Mouse (Mus musculus): ENCODE results near the gene Afg3l1. TPM values are rescaled to one million over a fixed set of nuclear protein-coding genes. Genes with fewer than 3 reads are reported as not detected.
"Not testable (repeated sequence)": the region's sequence is repeated elsewhere in the genome, so short reads cannot be mapped to it uniquely, and the experiment has no call there.

Afg3l1 gene
- polyA plus RNA-seq, 1 experiment from 2014 or later: 63.4 TPM

DNA sequence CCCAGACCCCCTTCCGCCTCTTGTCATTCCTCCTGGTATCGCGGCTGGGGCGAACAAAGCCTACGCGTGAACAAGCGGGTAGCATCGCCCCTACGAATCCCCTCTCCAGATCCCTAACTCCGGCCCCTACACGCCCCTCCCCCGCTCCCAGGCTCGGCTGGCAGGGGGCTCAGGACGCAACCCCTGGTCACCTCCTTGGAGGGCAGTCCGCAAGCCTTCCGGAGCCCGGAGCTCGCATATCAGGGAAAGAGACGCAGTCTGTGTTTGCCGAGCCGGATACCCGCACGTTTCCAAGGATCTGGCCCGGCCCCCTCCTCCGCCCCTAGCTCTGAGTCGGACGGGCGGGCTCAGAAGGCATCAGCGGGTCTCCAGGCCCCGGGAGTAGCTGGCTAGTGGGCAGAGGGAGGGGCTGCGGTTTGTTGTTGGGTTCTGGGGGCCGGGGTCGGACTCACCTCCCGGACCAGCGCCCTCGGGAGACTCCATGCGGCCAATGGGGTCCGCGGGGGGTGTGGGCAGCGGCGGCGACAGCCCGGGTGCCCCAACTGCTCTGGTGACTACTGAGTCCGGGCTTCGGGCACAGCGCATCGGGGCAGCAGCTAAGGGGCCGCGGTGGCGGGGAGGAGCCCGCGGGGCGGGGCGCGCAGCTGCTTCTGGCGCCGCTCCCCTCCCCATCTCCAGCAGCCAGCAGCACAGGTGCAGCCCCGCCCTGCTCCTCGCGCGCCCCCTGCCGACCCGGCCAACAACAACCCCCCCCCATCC, 37.3 kb downstream of the Afg3l1 start, which contains the start of gene Dbndd1:
TSS of gene Dbndd1 (minus strand) at position 683 of the 759 bp plus-strand sequence.
- ATAC-seq (peak; percentile 23), DNase-seq (ENCODE audit: low read depth, low spot score) (no peak)
- ChIA-PET CTCF (interaction anchor here (0.7 to 1.9 kb wide), 3 partner anchors 9 to 72 kb away, joined by 3 to 7 read pairs (median 3); no protein-coding TSS in a partner anchor), POLR2A (interaction anchor here (0.7 to 2.2 kb wide), 3 partner anchors 16 to 36 kb away, joined by 3 to 9 read pairs (median 3); partner anchors contain the start of gene Afg3l1)
- no peak for TF ChIP-seq CTCF (IDR thresholded peaks at IDR 0.05)
- in situ Hi-C loops (cut with MboI; ENCODE audit: low pct_unique_long_range_greater_than_20kb): no loop called here
- H3K27me3 ChIP-seq: no peaks in the 10 kb centered on the region

DNA sequence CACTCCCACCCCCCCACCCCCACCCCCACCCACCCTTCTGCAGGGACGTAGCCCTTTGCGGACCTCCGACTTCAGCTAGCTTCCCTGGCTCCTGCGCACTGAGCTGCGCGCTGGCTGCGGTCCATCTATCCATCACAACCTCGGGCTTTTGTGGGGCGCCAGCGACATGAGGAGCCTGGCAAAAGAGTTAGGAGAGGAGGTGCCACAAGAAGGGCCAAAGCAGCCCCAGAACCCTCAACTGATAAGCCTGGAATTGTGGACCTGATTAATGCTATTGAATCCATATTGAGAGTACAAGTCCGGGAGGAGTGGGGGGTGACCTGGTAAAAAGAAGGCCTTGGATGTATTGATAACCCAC, 37.8 kb downstream of the Afg3l1 start:
- no peak for DNase-seq (ENCODE audit: low read depth, low spot score)
- in situ Hi-C loops (cut with MboI; ENCODE audit: low pct_unique_long_range_greater_than_20kb): no loop called here

DNA sequence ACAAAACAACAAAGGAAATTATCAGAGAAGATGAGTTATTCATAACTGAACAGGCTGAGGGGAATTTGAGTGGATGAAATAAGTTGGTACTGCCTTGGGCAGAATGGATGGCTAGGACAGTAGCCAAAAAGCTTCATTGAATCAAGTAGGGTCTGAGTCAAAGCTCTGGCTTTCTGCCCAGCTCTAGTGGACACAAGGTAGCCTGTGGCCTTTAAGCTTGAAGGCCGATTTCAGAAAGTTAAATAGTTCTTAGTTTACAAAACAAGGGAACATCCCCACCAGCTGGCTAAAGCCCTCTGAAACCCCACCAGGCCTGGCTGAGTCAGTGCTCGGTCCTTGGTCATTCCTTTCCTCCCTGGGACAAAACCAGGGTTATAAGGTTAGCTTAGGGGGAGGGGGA, 38.9 kb downstream of the Afg3l1 start:
- DNase-seq (ENCODE audit: low read depth, low spot score) (peak; percentile 99), ATAC-seq (peak; percentile 24)
- no peaks in the 10 kb centered on the region for H3K27me3 ChIP-seq
- no peak for TF ChIP-seq CTCF (IDR thresholded peaks at IDR 0.05)
- in situ Hi-C loops (cut with MboI; ENCODE audit: low pct_unique_long_range_greater_than_20kb): no loop called here
- POLR2A ChIA-PET: interaction anchor here (0.9 to 2.2 kb wide), 2 partner anchors 12 to 38 kb away, joined by 3 to 9 read pairs; partner anchors contain the start of gene Afg3l1
- CTCF ChIA-PET: interaction anchor here (0.8 to 1.9 kb wide), 3 partner anchors 16 to 34 kb away, joined by 4 to 7 read pairs (median 4); no protein-coding TSS in a partner anchor

More for the DNA sequence above, 37.8 kb downstream of the Afg3l1 start:
- no peak for TF ChIP-seq CTCF (IDR thresholded peaks at IDR 0.05)
- POLR2A ChIA-PET: interaction anchor here (0.7 to 2.2 kb wide), 4 partner anchors 11 to 37 kb away, joined by 3 to 9 read pairs (median 3); partner anchors contain the start of gene Afg3l1
- ATAC-seq: no peak
- no peaks in the 10 kb centered on the region for H3K27me3 ChIP-seq
- CTCF ChIA-PET: interaction anchor here (1.2 to 1.9 kb wide), 3 partner anchors 10 to 33 kb away, joined by 3 to 7 read pairs (median 4); no protein-coding TSS in a partner anchor

DNA sequence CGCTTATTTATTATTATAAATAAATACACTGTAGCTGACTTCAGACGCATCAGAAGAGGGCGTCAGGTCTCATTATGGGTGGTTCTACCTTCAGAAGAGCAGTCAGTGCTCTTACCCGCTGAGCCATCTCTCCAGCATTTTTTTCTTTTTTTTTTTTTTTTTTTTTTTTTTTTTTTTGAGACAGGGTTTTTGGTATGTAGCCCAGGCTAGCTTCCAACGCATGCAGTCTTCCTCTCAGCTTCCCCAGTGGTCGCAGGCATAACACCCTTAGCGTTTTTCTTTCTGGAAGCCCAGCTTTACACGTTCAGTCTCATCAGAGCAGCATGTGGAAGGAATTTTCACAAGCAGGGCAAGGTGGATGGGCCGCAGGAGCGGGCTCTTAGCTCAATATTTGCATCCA, 40.5 kb downstream of the Afg3l1 start:
- TF ChIP-seq CTCF (IDR thresholded peaks at IDR 0.05): no peak
- H3K27me3 ChIP-seq: no peaks in the 10 kb centered on the region
- ATAC-seq (no peak), DNase-seq (ENCODE audit: low read depth, low spot score) (no peak)
- in situ Hi-C loops (cut with MboI; ENCODE audit: low pct_unique_long_range_greater_than_20kb): no loop called here
- ChIA-PET POLR2A (no interaction called here), CTCF (interaction anchor here (0.8 to 1.1 kb wide), 2 partner anchors 17 to 110 kb away, joined by 3 read pairs; no protein-coding TSS in a partner anchor)

DNA sequence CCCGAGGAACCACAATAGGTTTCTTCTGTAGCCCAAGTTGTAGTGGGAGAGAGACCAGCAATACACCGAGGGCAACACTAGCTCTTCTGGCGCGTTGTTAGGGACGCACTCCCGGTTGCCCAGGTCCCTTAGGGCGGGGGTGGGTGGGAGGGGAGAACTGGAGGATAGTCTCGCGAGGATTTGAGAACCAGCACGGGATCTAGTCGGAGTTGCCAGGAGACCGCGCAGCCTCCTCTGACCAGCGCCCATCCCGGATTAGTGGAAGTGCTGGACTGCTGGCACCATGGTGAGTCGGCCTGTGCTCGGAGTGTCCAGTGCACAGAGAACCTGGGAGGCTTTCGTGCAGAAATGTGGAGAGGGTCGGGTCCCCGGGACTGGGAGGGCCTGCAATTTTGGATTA, 41.0 kb downstream of the Afg3l1 start, which contains the start of gene Gas8:
TSS of gene Gas8 (plus strand) at position 168 of the 400 bp plus-strand sequence.
- ChIA-PET POLR2A (no interaction called here), CTCF (interaction anchor here (0.8 to 1.1 kb wide), 2 partner anchors 17 to 110 kb away, joined by 3 read pairs; no protein-coding TSS in a partner anchor)
- no peak for TF ChIP-seq CTCF (IDR thresholded peaks at IDR 0.05)
- peak; percentile 68 for DNase-seq (ENCODE audit: low read depth, low spot score)
- no peaks in the 10 kb centered on the region for H3K27me3 ChIP-seq
- in situ Hi-C loops (cut with MboI; ENCODE audit: low pct_unique_long_range_greater_than_20kb): no loop called here
- peak; percentile 49 for ATAC-seq

DNA sequence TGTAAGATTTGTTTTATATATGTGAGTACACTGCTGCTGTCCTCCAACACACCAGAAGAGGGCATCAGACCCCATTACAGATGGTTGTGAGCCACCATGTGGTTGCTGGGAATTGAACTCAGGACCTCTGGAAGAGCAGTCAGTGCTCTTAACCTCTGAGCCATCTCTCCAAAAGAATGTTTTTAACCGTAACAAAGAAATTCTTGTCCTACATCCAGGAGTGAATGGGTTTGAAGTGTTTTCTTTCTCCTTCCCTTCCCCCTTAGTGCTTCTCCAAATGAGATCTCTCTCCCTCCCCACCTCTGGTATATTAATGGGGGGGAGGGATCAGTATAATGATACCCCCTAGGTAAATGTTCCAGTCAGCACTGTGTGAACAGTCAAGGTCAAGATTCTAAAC, 42.3 kb downstream of the Afg3l1 start:
- ATAC-seq; DNase-seq (ENCODE audit: low read depth, low spot score); CTCF ChIA-PET; H3K27me3 ChIP-seq; POLR2A ChIA-PET; in situ Hi-C loops (cut with MboI; ENCODE audit: low pct_unique_long_range_greater_than_20kb): not testable (repeated sequence)

DNA sequence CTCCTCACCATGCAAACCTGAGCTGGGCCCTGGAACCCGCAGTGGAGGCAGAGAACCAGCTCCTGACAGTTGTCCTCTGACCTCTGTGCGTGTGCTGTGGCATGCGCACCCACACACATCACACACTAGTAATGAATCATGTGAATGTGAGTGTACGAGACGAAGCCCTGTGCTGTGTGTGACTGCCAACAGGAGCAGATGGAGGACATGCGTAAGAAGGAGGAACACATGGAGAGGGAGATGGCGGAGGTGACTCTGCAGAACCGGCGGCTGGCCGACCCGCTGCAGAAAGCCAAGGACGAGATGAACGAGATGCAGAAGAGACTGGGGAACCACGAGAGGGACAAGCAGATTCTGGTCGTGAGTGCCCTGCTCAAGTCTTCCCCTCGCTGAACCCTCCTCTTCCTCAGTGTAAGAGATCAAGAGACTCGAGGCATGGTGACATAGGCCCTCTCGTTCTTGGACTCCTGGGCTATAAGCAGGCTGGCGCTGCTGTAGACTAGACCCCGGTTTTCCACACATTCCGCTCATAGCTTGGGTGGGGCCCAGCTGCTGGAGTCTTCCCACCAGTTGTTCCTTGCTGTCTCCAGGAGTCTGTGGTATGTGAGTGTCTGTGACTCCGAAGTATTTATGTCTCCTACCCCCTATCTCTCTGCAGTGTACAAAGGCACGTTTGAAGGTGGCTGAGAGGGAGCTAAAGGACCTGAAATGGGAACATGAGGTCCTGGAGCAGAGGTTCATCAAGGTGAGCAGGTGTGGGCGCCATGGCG, 50.2 kb downstream of the Afg3l1 start:
- ChIA-PET POLR2A (no interaction called here), CTCF (no interaction called here)
- no peaks in the 10 kb centered on the region for H3K27me3 ChIP-seq
- ATAC-seq (no peak), DNase-seq (ENCODE audit: low read depth, low spot score) (no peak)
- TF ChIP-seq CTCF (IDR thresholded peaks at IDR 0.05): no peak
- in situ Hi-C loops (cut with MboI; ENCODE audit: low pct_unique_long_range_greater_than_20kb): no loop called here

DNA sequence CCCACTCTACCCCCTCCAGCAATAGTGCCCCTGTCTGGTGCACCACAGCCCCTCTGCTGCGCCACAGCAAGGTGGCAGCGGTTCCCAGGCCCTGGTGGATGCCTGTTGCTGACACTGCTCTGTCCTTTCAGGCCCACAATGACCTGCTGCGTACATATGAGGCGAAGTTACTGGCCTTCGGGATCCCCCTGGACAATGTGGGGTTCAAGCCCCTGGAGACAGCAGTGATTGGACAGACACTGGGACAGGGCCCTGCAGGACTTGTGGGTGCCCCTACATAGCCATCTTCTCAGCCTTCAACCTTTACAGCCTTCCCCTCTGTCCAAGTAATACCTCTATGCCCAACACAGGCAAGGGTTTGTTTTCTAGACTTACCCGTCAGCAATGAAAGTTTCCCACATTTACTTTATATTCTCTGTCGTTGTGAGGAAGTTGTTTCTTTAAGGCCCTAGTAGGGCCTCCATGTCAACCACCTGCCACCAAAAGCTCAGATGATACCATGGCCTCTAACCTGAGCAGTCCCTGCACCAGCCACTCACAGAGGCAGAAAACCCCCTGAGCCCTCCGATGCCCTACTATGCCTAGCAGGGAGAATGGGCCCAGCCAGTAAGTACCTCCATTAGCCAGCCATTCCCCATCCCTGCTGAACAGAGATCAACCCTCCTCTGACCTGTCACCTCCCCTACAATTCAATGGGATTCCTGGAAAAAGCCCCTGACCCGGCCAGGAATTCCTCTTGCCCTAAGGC, 58.7 kb downstream of the Afg3l1 start:
- ChIA-PET CTCF (interaction anchor here (0.8 kb wide), 1 partner anchor 53 kb away, joined by 3 read pairs; no protein-coding TSS in a partner anchor), POLR2A (no interaction called here)
- DNase-seq (ENCODE audit: low read depth, low spot score): no peak
- ATAC-seq: no peak
- no peak for TF ChIP-seq CTCF (IDR thresholded peaks at IDR 0.05)
- no peaks in the 10 kb centered on the region for H3K27me3 ChIP-seq
- in situ Hi-C loops (cut with MboI; ENCODE audit: low pct_unique_long_range_greater_than_20kb): no loop called here

DNA sequence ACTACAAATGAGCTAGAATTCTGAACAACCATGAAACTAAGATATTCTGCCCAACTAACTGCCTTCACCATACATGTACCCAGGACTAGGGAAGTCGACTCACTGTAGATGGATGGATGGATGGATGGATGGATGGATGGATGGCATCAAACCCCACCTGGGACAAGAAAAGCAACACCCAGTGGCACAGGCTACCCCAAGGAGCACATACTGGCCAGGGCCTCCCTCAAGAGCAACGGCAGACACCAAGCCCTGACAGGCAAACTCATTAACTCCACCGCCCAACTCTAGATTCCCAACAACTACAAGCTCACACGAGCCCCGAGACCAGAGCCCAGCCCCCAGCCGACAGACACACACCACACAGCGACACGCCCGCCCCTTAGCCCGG, 59.3 kb downstream of the Afg3l1 start:
- in situ Hi-C loops (cut with MboI; ENCODE audit: low pct_unique_long_range_greater_than_20kb): no loop called here
- POLR2A ChIA-PET: no interaction called here
- CTCF ChIA-PET: no interaction called here
- no peak for DNase-seq (ENCODE audit: low read depth, low spot score)
- ATAC-seq: no peak
- TF ChIP-seq CTCF (IDR thresholded peaks at IDR 0.05): no peak
- H3K27me3 ChIP-seq: no peaks in the 10 kb centered on the region

DNA sequence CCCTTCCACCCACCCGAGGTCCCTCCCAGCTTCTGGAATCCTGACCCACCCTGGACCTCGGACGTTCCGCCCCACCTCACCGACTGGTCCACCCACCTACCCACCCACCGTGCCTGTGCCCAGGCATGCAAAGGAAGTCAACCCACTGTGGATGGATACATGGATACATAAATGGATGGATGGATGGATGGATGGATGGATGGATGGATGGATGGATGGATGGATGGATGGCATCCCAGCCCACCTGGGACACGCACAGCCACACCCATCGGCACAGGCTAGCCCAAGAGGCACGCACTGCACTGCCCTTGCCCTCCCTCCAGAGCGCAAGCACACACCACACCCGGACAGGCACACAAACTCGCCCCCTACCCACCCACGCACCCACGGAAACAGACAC, 59.9 kb downstream of the Afg3l1 start:
- in situ Hi-C loops (cut with MboI; ENCODE audit: low pct_unique_long_range_greater_than_20kb); H3K27me3 ChIP-seq; POLR2A ChIA-PET; ATAC-seq; CTCF ChIA-PET; DNase-seq (ENCODE audit: low read depth, low spot score): not testable (repeated sequence)

Other genes with a start within 250 kb of the Afg3l1 start
- 4.7 TPM for gene Spata2l, start 241.7 kb upstream of the Afg3l1 start, polyA plus RNA-seq (2021)
- 22.3 TPM for gene Zfp276, start 223.7 kb upstream of the Afg3l1 start, polyA plus RNA-seq (2021)
- 22.1 TPM for gene Vps9d1, start 223.6 kb upstream of the Afg3l1 start, polyA plus RNA-seq (2021)
- gene Fanca, start 159.3 kb upstream of the Afg3l1 start, polyA plus RNA-seq (2021): 28.5 TPM
- gene Spire2, start 145.2 kb upstream of the Afg3l1 start, polyA plus RNA-seq (2021): 7.1 TPM
- 232 TPM for gene Tcf25, start 104.2 kb upstream of the Afg3l1 start, polyA plus RNA-seq (2021)
- gene Mc1r, start 70.8 kb upstream of the Afg3l1 start, polyA plus RNA-seq (2021): 0.05 TPM
- gene Tubb3, start 66.5 kb upstream of the Afg3l1 start, polyA plus RNA-seq (2021): 3.9 TPM
- gene Def8, start 54.4 kb upstream of the Afg3l1 start, polyA plus RNA-seq (2021): 38.9 TPM
- gene Dbndd1, start 37.6 kb downstream of the Afg3l1 start, polyA plus RNA-seq (2021): 12.1 TPM
- gene Gas8, start 40.9 kb downstream of the Afg3l1 start, polyA plus RNA-seq (2021): 55.7 TPM
- 73.3 TPM for gene Rhou, start 176.0 kb downstream of the Afg3l1 start, polyA plus RNA-seq (2021)

Measured in Patski (cell line).